Mouse (Mus musculus): ENCODE measurements at regions not wholly inside any gene's neighbourhood (a gene's known extent, or its start where the extent isn't known, plus 50 kb on each side); places are given as distances from the start of the nearest gene placed in this dataset.
A peak's percentile ranks its signal among the peaks of the same experiment; 100 is the strongest.

GRCm38 (mm10) chr12:25228708-25229107 is 131.8 kb upstream of the Id2 start:
- DNase-seq (ENCODE audit: low spot score) = no peak
- intact Hi-C loops (cut with DNase I) = no loop called here

GRCm38 (mm10) chr12:25227736-25228135 is 130.8 kb upstream of the Id2 start:
- DNase-seq (ENCODE audit: low spot score) = no peak
- intact Hi-C loops (cut with DNase I) = no loop called here

GRCm38 (mm10) chr12:25224644-25225043 is 127.7 kb upstream of the Id2 start:
- DNase-seq (ENCODE audit: low spot score) = no peak
- intact Hi-C loops (cut with DNase I) = no loop called here

GRCm38 (mm10) chr12:25224201-25224600 is 127.3 kb upstream of the Id2 start:
- intact Hi-C loops (cut with DNase I) = no loop called here
- no peak for DNase-seq (ENCODE audit: low spot score)

GRCm38 (mm10) chr12:25223539-25223938 is 126.6 kb upstream of the Id2 start:
- intact Hi-C loops (cut with DNase I) = no loop called here
- no peak for DNase-seq (ENCODE audit: low spot score)

GRCm38 (mm10) chr12:25220780-25221106 is 123.8 kb upstream of the Id2 start:
- intact Hi-C loops (cut with DNase I) = no loop called here
- DNase-seq (ENCODE audit: low spot score) = no peak

- intact Hi-C loops (cut with DNase I) = no loop called here
- no peak for DNase-seq (ENCODE audit: low spot score)
These were observed 123.3 kb upstream of the Id2 start for GRCm38 (mm10) chr12:25220096-25220779.

- intact Hi-C loops (cut with DNase I) = no loop called here
These were observed 122.6 kb upstream of the Id2 start for GRCm38 (mm10) chr12:25219546-25219945.

GRCm38 (mm10) chr12:25216792-25217516 is 120.0 kb upstream of the Id2 start:
- DNase-seq (ENCODE audit: low spot score) = no peak
- intact Hi-C loops (cut with DNase I) = no loop called here

More at GRCm38 (mm10) chr12:25219546-25219945, 122.6 kb upstream of the Id2 start:
- DNase-seq (ENCODE audit: low spot score) = no peak

- no peak for DNase-seq (ENCODE audit: low spot score)
- intact Hi-C loops (cut with DNase I) = no loop called here
These were observed 118.3 kb upstream of the Id2 start for GRCm38 (mm10) chr12:25215266-25215665.

- intact Hi-C loops (cut with DNase I) = no loop called here
- no peak for DNase-seq (ENCODE audit: low spot score)
These were observed 117.0 kb upstream of the Id2 start for GRCm38 (mm10) chr12:25213782-25214478.

GRCm38 (mm10) chr12:25211331-25211730 is 114.4 kb upstream of the Id2 start:
- no peak for DNase-seq (ENCODE audit: low spot score)
- intact Hi-C loops (cut with DNase I) = no loop called here

- DNase-seq (ENCODE audit: low spot score) = no peak
- intact Hi-C loops (cut with DNase I) = no loop called here
These were observed 113.7 kb upstream of the Id2 start for GRCm38 (mm10) chr12:25210597-25210996.

- DNase-seq (ENCODE audit: low spot score) = no peak
- intact Hi-C loops (cut with DNase I) = no loop called here
These were observed 112.4 kb upstream of the Id2 start for GRCm38 (mm10) chr12:25209333-25209728.

GRCm38 (mm10) chr12:25208670-25209332 is 111.9 kb upstream of the Id2 start:
- intact Hi-C loops (cut with DNase I) = no loop called here
- DNase-seq (ENCODE audit: low spot score) = peak; percentile 18

- intact Hi-C loops (cut with DNase I) = no loop called here
These were observed 106.6 kb upstream of the Id2 start for GRCm38 (mm10) chr12:25203371-25204067.

GRCm38 (mm10) chr12:25200161-25200560 is 103.2 kb upstream of the Id2 start:
- intact Hi-C loops (cut with DNase I) = no loop called here
- no peak for DNase-seq (ENCODE audit: low spot score)

More at GRCm38 (mm10) chr12:25203371-25204067, 106.6 kb upstream of the Id2 start:
- no peak for DNase-seq (ENCODE audit: low spot score)

- intact Hi-C loops (cut with DNase I) = no loop called here
- DNase-seq (ENCODE audit: low spot score) = no peak
These were observed 100.8 kb upstream of the Id2 start for GRCm38 (mm10) chr12:25197757-25198156.

GRCm38 (mm10) chr12:25196022-25196421 is 99.1 kb upstream of the Id2 start:
- intact Hi-C loops (cut with DNase I) = no loop called here

GRCm38 (mm10) chr12:25192216-25192615 is 95.3 kb upstream of the Id2 start:
- intact Hi-C loops (cut with DNase I) = no loop called here
- no peak for DNase-seq (ENCODE audit: low spot score)

More at GRCm38 (mm10) chr12:25196022-25196421, 99.1 kb upstream of the Id2 start:
- DNase-seq (ENCODE audit: low spot score) = no peak
